Mouse (Mus musculus) limb, embryonic 11.5 days (tissue): Measurements from ENCODE around the gene Etnppl. TPM values are rescaled to one million over a fixed set of nuclear protein-coding genes. Genes with fewer than 3 reads are reported as not detected.

Source experiments
- ATAC-seq: fragments of 200-750 bp; cut with Nextera tagmentation; 2 replicates; pipeline ENCODE4 v1.8.0; 2017; ENCODE audit warnings: low read depth; ENCODE audit not compliant: insufficient number of reproducible peaks, low FRiP score, low TSS enrichment
- DNase-seq: peaks from one replicate; pipeline ENCODE4 v3.0.0-alpha.2; 2015; ENCODE audit warnings: low spot score
- H3K27ac ChIP-seq: fragments of 300-500 bp; sonication (generic); replicated peaks from 2 replicates; pipeline ENCODE4 v1.5.1; 2014; ENCODE audit warnings: low read depth, mild to moderate bottlenecking, low read length
- H3K27me3 ChIP-seq: fragments of 300-500 bp; sonication (generic); 2 replicates; pipeline ENCODE4 v1.6.1; 2014; ENCODE audit warnings: mild to moderate bottlenecking, low read length, mixed read lengths; ENCODE audit not compliant: control insufficient read depth, insufficient read depth
- H3K36me3 ChIP-seq: fragments of 300-500 bp; sonication (generic); 2 replicates; pipeline ENCODE4 v1.6.1; 2014; ENCODE audit warnings: mild to moderate bottlenecking, low read length, moderate library complexity, mixed read lengths; ENCODE audit not compliant: control insufficient read depth, insufficient read depth
- H3K4me1 ChIP-seq: fragments of 300-500 bp; sonication (generic); 2 replicates; pipeline ENCODE4 v1.6.1; 2014; ENCODE audit warnings: low read length, mixed read lengths; ENCODE audit not compliant: control insufficient read depth, insufficient read depth
- H3K4me2 ChIP-seq: fragments of 300-500 bp; sonication (generic); 2 replicates; pipeline ENCODE4 v1.6.1; 2014; ENCODE audit warnings: low read depth, mild to moderate bottlenecking, moderate library complexity; ENCODE audit not compliant: severe bottlenecking
- H3K4me3 ChIP-seq: fragments of 300-500 bp; sonication (generic); 2 replicates; pipeline ENCODE4 v1.5.1; 2014; ENCODE audit warnings: low read depth, low read length
- H3K9ac ChIP-seq: fragments of 300-500 bp; sonication (generic); 2 replicates; pipeline ENCODE4 v1.6.1; 2014; ENCODE audit warnings: mild to moderate bottlenecking, low read length
- H3K9me3 ChIP-seq: fragments of 300-500 bp; sonication (generic); 2 replicates; pipeline ENCODE4 v1.6.1; 2016; ENCODE audit warnings: low read length; ENCODE audit not compliant: control insufficient read depth
- WGBS: fragments of 180-500 bp; shearing (Covaris S2); extraction: QIAGEN DNeasy Blood & Tissue Kit; methylation state at CpG from one replicate; pipeline ENCODE4 v1.1.7; 2014; 5-methylcytosine and 5-hydroxymethylcytosine counted together
- polyA plus RNA-seq: library from polyadenylated mRNA; unstranded; fragments of >200 nt; fragmentation: Nextera tagmentation; extraction: Ambion mirVana; gene quantifications from 2 replicates; pipeline ENCODE4 v1.2.1, GENCODE M21; 2014

Gene Etnppl
- polyA plus RNA-seq, 1 experiment from 2014 or later = not detected

- no peaks in the 10 kb centered on the region for H3K27me3 ChIP-seq
- H3K4me3 ChIP-seq = no peak overlapping the region
- H3K9ac ChIP-seq = no peak overlapping the region
- DNase-seq = no peak
- H3K4me2 ChIP-seq = no peak overlapping the region
- ATAC-seq = no peak
- H3K27ac ChIP-seq = no peak overlapping the region
- H3K36me3 ChIP-seq = no peaks in the 10 kb centered on the region
- peaks cover 2% of the 10 kb centered on the region; the same call in 1 of the 2 replicates for H3K4me1 ChIP-seq
- 81% methylated on average over 7 of the region's 7 CpGs for WGBS
- no peaks in the 10 kb centered on the region for H3K9me3 ChIP-seq
Measured at GRCm38 (mm10) chr3:130584007-130584406, 33.2 kb upstream of the Etnppl start.

DNA sequence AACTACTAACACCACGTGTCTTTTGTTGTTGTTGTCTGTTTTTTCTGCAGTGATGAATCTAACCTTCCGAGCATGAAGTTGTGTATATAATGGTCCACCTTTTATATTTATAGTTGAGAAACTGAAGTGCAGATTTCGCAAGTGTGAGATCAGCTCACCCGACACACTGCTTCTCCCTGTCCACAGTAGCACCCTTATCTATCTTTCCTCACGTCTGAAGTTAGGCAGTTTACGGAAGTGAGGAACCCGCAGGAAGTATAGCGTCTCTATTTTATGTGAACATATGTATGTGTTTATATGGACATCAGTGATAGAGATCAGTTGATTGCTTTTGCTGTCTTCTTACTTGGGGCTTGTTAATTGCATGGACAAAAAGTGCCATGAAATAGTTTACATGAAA is 22.2 kb upstream of the Etnppl start:
- DNase-seq = no peak
- H3K4me3 ChIP-seq = no peak overlapping the region
- H3K4me1 ChIP-seq = no peaks in the 10 kb centered on the region
- H3K9ac ChIP-seq = no peak overlapping the region
- 90% methylated on average over 8 of the region's 8 CpGs for WGBS
- no peaks in the 10 kb centered on the region for H3K27me3 ChIP-seq
- no peak overlapping the region for H3K27ac ChIP-seq
- H3K4me2 ChIP-seq = no peak overlapping the region
- H3K9me3 ChIP-seq = no peaks in the 10 kb centered on the region
- H3K36me3 ChIP-seq = no peaks in the 10 kb centered on the region
- ATAC-seq = no peak

GRCm38 (mm10) chr3:130601491-130601890 is 15.8 kb upstream of the Etnppl start:
- 81% methylated on average over 10 of the region's 10 CpGs for WGBS
- H3K27ac ChIP-seq = no peak overlapping the region
- no peak overlapping the region for H3K4me3 ChIP-seq
- no peaks in the 10 kb centered on the region for H3K4me1 ChIP-seq
- no peak overlapping the region for H3K9ac ChIP-seq
- DNase-seq (peak; percentile 15), ATAC-seq (no peak)
- H3K27me3 ChIP-seq = no peaks in the 10 kb centered on the region
- H3K36me3 ChIP-seq = no peaks in the 10 kb centered on the region
- no peak overlapping the region for H3K4me2 ChIP-seq
- no peaks in the 10 kb centered on the region for H3K9me3 ChIP-seq

DNA sequence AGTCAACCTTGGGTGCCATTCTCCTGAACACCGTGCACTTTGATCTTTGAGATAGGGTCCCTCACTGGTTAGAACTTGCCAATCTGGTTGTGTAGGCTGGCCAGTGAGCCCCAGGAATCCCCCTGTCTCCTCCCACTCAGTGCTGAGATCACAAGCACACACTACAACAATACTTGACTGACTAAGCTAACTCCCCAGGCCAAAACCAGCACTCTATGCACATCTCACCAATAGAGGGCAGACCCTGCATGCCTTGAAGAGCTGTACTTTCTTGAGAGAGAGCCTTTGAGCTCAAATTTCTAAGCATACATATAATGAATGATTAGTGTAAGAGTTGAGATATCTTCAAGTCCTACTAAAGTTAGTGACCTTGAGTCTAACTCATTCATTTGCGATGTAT is 9.3 kb upstream of the Etnppl start:
- 86% methylated on average over 2 of the region's 2 CpGs for WGBS
- DNase-seq (no peak), ATAC-seq (no peak)
- Histone ChIP-seq H3K4me3 (no peak overlapping the region), H3K9me3 (no peaks in the 10 kb centered on the region), H3K27me3 (no peaks in the 10 kb centered on the region), H3K27ac (no peak overlapping the region), H3K4me2 (no peak overlapping the region), H3K36me3 (no peaks in the 10 kb centered on the region), H3K4me1 (no peaks in the 10 kb centered on the region), H3K9ac (no peak overlapping the region)

DNA sequence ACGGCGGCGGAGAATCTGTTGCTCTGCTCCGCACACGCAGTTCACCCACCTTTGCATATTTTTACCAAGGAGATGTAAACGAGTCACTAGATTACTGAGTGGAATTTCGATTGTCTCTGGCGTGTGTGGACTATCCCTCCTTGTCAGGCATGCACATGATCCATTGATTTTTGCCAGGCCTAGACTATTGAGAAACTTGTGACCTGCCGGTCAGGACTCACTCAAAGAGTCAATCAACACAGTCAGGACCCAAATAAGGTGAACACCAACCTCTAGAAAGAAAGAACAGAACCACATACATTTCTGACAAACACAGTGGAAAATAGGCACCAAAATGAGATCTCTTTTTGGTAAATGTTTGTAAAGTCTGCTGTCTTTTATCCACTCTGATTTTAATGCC is 2.8 kb upstream of the Etnppl start:
- 79% methylated on average over 9 of the region's 9 CpGs for WGBS
- Histone ChIP-seq H3K4me1 (no peaks in the 10 kb centered on the region; the same call in 1 of the 2 replicates), H3K36me3 (no peaks in the 10 kb centered on the region), H3K27ac (no peak overlapping the region), H3K4me2 (no peak overlapping the region), H3K9ac (no peak overlapping the region), H3K4me3 (no peak overlapping the region), H3K9me3 (no peaks in the 10 kb centered on the region), H3K27me3 (no peaks in the 10 kb centered on the region)
- DNase-seq = no peak
- no peak for ATAC-seq

DNA sequence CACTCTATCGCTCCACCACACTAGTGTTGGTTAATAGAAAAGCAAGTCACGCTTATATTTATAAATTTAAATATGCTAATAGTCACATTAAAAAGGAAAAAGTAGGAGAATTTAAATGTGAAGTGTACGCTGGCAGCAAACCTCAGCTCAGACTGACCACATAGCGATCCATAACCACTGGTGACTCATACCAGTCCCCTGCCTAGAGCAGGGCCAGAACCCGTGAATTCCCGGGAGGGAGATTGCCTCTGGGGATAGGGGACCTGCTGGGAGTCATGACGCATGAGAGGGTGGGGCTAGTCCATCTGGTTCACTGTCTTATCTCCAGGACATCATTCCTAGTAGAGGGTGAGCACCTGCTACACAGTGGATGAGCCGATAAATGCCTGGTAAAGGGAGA is 1.6 kb upstream of the Etnppl start:
- H3K9ac ChIP-seq = no peak overlapping the region
- ATAC-seq = no peak; the same call in 1 of the 2 replicates
- 54% methylated on average over 8 of the region's 8 CpGs for WGBS

DNA sequence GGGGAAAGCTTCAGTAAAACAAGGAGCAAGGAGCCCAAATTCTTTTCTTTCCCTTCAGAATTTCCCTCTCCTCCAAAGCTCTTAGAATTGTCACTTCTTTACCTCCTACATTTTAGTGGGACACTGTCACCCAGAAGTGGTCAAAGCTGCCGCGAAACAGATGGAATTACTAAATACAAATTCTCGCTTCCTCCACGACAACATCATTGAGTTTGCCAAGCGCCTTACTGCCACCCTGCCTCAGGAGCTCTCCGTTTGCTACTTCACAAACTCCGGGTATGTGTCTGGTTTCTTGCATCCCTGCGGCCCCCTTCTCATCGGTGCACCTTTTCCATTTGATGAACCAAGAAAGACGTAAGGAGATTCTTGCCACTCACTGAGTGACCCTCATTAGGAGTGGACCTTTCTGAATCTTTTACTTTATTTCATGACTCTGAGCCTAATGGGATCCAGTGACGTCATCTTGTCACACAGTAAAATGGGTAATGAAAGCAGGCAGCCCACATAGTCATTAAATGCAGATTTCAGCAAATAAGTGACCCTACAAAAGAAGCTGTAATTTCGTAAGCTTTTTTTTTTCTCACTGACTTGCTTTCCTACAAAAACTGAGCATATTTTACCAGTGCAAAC is 3.4 kb downstream of the Etnppl start:
- Histone ChIP-seq H3K4me3 (no peak overlapping the region), H3K27me3 (no peaks in the 10 kb centered on the region), H3K36me3 (no peaks in the 10 kb centered on the region), H3K4me1 (no peaks in the 10 kb centered on the region; the same call in 1 of the 2 replicates), H3K9me3 (no peaks in the 10 kb centered on the region), H3K27ac (no peak overlapping the region), H3K4me2 (no peak overlapping the region), H3K9ac (no peak overlapping the region)
- WGBS = 50% methylated on average over 12 of the region's 12 CpGs
- DNase-seq (peak; percentile 26), ATAC-seq (no peak)

More for the DNA sequence above, 1.6 kb upstream of the Etnppl start:
- Histone ChIP-seq H3K4me1 (no peaks in the 10 kb centered on the region; the same call in 1 of the 2 replicates), H3K27me3 (no peaks in the 10 kb centered on the region), H3K27ac (no peak overlapping the region), H3K4me2 (no peak overlapping the region), H3K4me3 (no peak overlapping the region), H3K9me3 (no peaks in the 10 kb centered on the region), H3K36me3 (no peaks in the 10 kb centered on the region)
- DNase-seq = no peak

DNA sequence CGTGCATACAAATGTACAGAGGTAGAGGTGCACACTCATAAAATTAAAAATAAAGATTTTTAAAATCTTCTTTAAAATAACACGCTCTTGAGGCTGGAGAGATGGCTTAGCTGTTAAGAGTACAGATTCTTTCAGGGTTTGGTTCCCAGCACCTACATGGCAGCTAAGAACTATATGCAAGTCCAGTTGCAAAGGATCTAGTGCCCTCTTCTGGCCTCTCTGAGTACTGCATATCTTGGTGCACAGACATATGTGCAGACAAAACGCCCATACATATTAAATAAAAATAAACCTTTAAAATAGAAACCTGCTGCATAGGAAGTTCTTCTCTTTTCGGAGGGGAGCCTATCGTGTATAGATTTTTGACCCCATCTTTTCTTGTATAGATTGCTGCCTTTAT is 11.1 kb downstream of the Etnppl start:
- DNase-seq = no peak

GRCm38 (mm10) chr3:130633859-130634258 is 16.6 kb downstream of the Etnppl start:
- no peaks in the 10 kb centered on the region for H3K4me1 ChIP-seq
- H3K4me2 ChIP-seq = no peak overlapping the region
- no peak for DNase-seq
- no peak for ATAC-seq
- no peaks in the 10 kb centered on the region for H3K36me3 ChIP-seq
- H3K27ac ChIP-seq = no peak overlapping the region
- WGBS = 77% methylated on average over 5 of the region's 5 CpGs
- no peak overlapping the region for H3K4me3 ChIP-seq
- no peak overlapping the region for H3K9ac ChIP-seq
- no peaks in the 10 kb centered on the region for H3K9me3 ChIP-seq
- no peaks in the 10 kb centered on the region for H3K27me3 ChIP-seq

More for the DNA sequence above, 11.1 kb downstream of the Etnppl start:
- ATAC-seq = no peak
- no peaks in the 10 kb centered on the region for H3K27me3 ChIP-seq
- no peaks in the 10 kb centered on the region for H3K4me1 ChIP-seq
- no peak overlapping the region for H3K4me2 ChIP-seq
- WGBS = 94% methylated on average over 5 of the region's 5 CpGs
- no peaks in the 10 kb centered on the region for H3K36me3 ChIP-seq
- no peak overlapping the region for H3K27ac ChIP-seq
- no peaks in the 10 kb centered on the region for H3K9me3 ChIP-seq
- no peak overlapping the region for H3K4me3 ChIP-seq
- H3K9ac ChIP-seq = no peak overlapping the region
